Comparison of ENCODE assay signal across 8 mouse cellular contexts in the genomic region with DNA sequence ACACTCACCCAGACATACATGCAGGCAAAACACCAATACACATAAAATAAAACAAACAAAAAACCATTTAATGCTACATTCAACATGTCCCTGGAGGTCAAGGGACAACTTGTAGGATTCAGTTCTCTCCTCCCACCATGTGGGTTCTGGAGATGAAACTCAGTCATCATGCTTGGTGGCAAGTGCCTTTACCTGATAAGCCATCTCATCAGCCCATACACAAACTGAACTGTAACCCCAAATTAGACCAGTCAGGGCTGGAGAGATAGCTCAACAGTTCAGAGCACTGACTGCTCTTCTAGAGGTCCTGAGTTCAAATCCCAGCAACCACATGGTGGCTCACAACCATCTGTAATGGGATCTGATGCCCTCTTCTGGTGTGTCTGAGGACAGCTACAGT. TPM values are rescaled to one million over a fixed set of nuclear protein-coding genes. Genes with fewer than 3 reads are reported as not detected.
"Had no signal": no experiment of that assay in that cellular context is flagged by ENCODE, and none has a peak within 500 bp of the region (broad histone marks: within the 10 kb centered on the region; RNA-seq: fewer than 3 reads in every experiment).

No protein-coding gene starts in this region.

RNA-seq across cellular contexts. Expression of a gene that starts 29.6 kb away (rescaled TPM):
- total RNA-seq: megakaryocyte, adult 5-6 weeks; monocyte, adult 5-6 weeks; neutrophil, adult 5-6 weeks had no signal
- polyA plus RNA-seq: macrophage; spleen, adult 2 months; testis, adult 2 months; thymus, adult 2 months; urinary bladder, adult 2 months had no signal

RNA-seq across cellular contexts. Expression of a gene that starts 53.2 kb away (rescaled TPM):
- total RNA-seq: monocyte, adult 5-6 weeks had no signal
